Mouse (Mus musculus) Patski (cell line): Measurements from ENCODE around the gene Ryk. TPM values are rescaled to one million over a fixed set of nuclear protein-coding genes. Genes with fewer than 3 reads are reported as not detected.

Source experiments
- ATAC-seq: fragments of 100-300 bp; one replicate; pipeline ENCODE4 v1.8.0; 2021
- CTCF ChIA-PET: fragments of 350-600 bp; sonication (Branson Sonifier 250); formaldehyde crosslinking; loops from one replicate; lab custom pipeline; 2022; ENCODE audit warnings: inconsistent platforms; lab: Charles Lee
- POLR2A ChIA-PET: fragments of 350-600 bp; sonication (Branson Sonifier 250); formaldehyde crosslinking; loops from one replicate; lab custom pipeline; 2022; ENCODE audit warnings: antibody characterized with exemption, inconsistent platforms; lab: Charles Lee
- DNase-seq: peaks from one replicate; pipeline ENCODE4 v3.0.0-alpha.2; 2011; ENCODE audit warnings: low read depth, low spot score
- H3K27me3 ChIP-seq: fragments of 371-371 bp; one replicate; pipeline ENCODE4 v1.5.1; 2021
- CTCF ChIP-seq: fragments of 100-300 bp; IDR thresholded peaks from one replicate; pipeline ENCODE4 v1.5.1; 2021
- in situ Hi-C: fragments of 300-500 bp; cut with MboI; formaldehyde crosslinking; loops from 3 replicates; pipeline ENCODE4 v1.11.1; 2018; ENCODE audit warnings: low pct_unique_long_range_greater_than_20kb, mixed read lengths
- polyA plus RNA-seq: library from polyadenylated mRNA; unstranded; gene quantifications from one replicate; pipeline ENCODE4 v1.2.3, GENCODE M21; 2021

The Ryk gene
- polyA plus RNA-seq, 1 experiment from 2014 or later = 141 TPM

DNA sequence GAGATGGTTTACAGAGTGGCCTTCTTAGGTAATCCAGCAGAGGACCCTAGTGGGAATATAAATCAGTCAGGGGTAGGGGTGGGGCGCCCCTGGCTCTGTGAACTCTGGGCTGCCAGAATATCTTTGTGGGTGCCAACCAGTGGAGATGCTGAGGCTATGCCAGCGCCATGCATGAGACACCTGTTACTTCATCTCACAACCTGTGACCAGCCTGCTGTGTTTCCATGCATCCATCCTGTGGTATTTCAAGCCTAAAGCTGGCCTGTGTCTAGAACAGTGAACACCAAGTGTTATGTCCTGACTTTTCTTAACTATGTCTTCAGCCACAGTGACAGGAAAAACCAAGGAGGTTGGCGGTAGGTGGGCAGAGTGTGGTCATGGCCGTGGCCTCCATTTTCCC, 3.2 kb upstream of the Ryk start:
- POLR2A ChIA-PET = interaction anchor here (0.8 kb wide), 1 partner anchor 12 kb away, joined by 3 read pairs; no protein-coding TSS in a partner anchor
- TF ChIP-seq CTCF = no peak
- DNase-seq (no peak), ATAC-seq (no peak)
- in situ Hi-C loops = no loop called here
- H3K27me3 ChIP-seq = no peaks in the 10 kb centered on the region
- CTCF ChIA-PET = no interaction called here

DNA sequence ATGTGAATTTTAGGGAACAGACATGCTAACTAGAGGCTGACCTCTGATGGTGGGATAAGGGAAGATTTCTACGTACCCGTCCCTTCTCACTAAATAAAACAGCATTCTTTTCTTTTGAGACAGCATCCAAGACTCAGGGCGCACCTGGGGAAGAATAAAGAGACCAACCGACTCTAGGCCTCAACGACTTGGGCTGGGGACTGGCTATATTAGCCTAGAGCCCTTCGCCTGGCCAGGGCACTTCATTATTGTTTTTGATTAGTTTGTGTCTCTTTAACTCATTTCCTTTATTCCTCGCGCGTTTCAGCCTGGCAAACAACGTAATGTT, 339 bp upstream of the Ryk start:
- POLR2A ChIA-PET = interaction anchor here (0.6 to 2.6 kb wide), 4 partner anchors 35 to 174 kb away, joined by 3 to 7 read pairs (median 4); no protein-coding TSS in a partner anchor
- H3K27me3 ChIP-seq = no peaks in the 10 kb centered on the region
- CTCF ChIA-PET = no interaction called here
- no peak for DNase-seq
- TF ChIP-seq CTCF = no peak
- no peak for ATAC-seq
- in situ Hi-C loops = no loop called here

DNA sequence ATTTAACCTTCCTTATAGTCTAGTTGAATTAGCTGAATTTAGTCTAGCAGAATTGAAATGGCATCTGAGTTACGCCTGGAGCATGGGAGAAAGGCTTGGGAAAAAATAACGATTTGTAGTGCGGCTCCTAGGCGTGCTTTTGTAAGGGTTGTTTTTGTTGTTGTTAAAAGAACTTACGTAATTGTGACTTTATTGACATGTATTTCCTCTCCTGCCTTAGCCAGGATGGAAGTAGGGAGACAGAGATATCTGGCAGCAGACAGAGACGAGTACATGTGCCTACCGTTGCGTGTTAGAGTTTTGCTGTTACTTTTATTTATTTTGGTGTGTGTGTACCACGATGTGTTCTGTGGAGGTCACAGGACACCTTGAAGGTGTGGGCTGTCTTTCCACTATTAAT, 1.6 kb downstream of the Ryk start:
- TF ChIP-seq CTCF = no peak
- ATAC-seq (no peak), DNase-seq (no peak)
- in situ Hi-C loops = no loop called here
- ChIA-PET POLR2A (interaction anchor here (0.6 to 1.5 kb wide), 2 partner anchors 26 to 74 kb away, joined by 3 to 11 read pairs; no protein-coding TSS in a partner anchor), CTCF (interaction anchor here (1.3 to 1.7 kb wide), 2 partner anchors 31 to 32 kb away, joined by 3 to 4 read pairs; no protein-coding TSS in a partner anchor)
- H3K27me3 ChIP-seq = no peaks in the 10 kb centered on the region

DNA sequence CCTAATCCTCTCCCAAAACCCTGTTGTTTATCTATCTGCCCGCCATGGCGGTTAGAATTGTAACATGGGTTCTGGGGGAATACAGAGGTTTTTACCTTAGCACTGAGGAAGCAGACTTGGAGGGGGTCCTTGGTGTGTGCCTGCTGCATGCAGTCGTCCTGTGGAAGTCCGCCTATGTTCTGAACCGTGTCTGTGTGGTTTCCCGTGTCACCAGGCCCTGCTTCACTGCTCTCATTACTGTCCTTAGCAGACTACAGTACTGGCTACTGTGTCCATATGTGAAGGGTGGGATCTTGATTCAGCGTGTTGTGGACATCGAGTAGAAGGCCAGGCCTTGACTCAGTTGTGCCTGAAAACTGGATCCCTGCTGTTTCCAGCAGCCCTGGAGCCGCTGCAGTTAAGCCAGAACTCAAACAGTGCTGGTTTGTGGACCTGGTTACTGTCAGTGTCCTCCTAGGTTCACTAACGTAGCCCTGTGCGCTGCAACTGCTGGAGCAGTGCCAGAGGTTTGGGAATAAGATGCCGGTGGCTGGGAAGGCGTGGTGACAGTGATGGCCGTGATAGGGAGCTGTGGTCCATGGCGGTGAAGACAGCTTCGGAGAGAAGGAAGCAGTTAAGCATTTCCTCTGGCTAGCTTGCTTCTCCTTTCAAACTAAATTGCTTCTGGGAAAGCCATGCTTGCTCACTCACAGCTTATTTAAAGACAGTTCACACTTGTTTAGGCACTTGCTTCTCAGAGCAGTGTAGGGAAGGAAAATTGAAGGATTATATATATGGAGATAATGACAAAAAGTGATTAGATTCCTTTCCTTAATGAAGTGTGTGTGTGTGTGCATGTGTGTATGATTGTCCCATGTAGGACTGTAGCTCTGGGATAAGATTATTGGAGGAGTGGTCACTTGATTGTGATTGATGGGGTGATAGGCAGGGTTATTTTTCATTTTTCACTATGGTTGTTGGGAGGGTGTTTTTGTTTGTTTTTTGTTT, 6.4 kb downstream of the Ryk start:
- ChIA-PET POLR2A (interaction anchor here (1.4 kb wide), 1 partner anchor 26 kb away, joined by 3 read pairs; no protein-coding TSS in a partner anchor), CTCF (interaction anchor here (0.9 to 2.6 kb wide), 6 partner anchors 23 to 204 kb away, joined by 3 to 5 read pairs (median 4); no protein-coding TSS in a partner anchor)
- TF ChIP-seq CTCF = no peak
- in situ Hi-C loops = no loop called here
- no peaks in the 10 kb centered on the region for H3K27me3 ChIP-seq
- ATAC-seq = no peak
- no peak for DNase-seq

DNA sequence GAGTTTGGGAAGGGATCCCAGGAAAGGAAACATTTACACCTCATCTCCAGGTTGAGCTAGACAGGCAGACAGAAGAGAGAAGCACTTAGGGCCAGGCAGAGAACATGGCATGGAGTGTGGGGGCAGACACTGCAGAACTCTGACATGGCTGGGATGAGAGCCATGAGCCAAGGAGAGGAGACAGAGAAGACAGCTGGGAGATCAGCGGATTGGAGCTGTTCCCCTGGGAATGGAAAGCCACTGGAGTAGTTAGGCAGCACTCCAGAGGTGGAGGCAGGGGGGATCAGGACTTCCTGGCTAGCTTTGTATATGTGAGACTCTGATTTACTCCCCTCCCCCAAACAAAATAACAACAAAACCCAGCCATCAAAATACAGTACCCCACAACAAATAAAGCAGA, 7.1 kb downstream of the Ryk start:
- POLR2A ChIA-PET = interaction anchor here (1.1 to 1.4 kb wide), 2 partner anchors 26 to 122 kb away, joined by 3 read pairs; no protein-coding TSS in a partner anchor
- TF ChIP-seq CTCF = no peak
- in situ Hi-C loops = no loop called here
- CTCF ChIA-PET = interaction anchor here (0.9 to 2.6 kb wide), 6 partner anchors 22 to 205 kb away, joined by 3 to 5 read pairs (median 4); no protein-coding TSS in a partner anchor
- DNase-seq (no peak), ATAC-seq (peak; percentile 19)
- no peaks in the 10 kb centered on the region for H3K27me3 ChIP-seq

DNA sequence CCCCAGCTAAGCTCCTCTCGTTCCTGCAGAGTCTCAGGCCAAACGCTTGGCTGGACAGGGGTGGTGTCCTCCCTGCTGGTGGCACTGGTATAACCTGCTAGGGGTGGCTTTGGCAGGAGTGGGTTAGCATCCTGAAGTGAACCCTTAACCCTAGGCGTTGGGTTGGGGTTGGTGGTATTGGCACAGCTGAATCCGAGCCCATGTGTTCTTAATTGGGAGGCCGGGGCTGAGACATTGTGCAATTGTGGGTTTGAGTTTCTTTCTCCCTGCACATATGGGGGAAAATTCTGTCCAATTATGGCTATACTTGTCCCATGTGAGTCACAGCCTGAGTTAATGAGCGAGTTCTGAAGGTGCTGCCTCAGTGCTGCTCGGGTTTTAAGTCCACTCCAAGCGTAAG, 7.8 kb downstream of the Ryk start:
- TF ChIP-seq CTCF = no peak
- no peak for DNase-seq
- no peaks in the 10 kb centered on the region for H3K27me3 ChIP-seq
- ChIA-PET POLR2A (interaction anchor here (0.6 to 1.7 kb wide), 3 partner anchors 16 to 1428 kb away, joined by 3 to 4 read pairs (median 4); no protein-coding TSS in a partner anchor), CTCF (interaction anchor here (0.9 to 2.6 kb wide), 6 partner anchors 22 to 206 kb away, joined by 3 to 5 read pairs (median 4); no protein-coding TSS in a partner anchor)
- peak; percentile 76 for ATAC-seq
- in situ Hi-C loops = no loop called here

DNA sequence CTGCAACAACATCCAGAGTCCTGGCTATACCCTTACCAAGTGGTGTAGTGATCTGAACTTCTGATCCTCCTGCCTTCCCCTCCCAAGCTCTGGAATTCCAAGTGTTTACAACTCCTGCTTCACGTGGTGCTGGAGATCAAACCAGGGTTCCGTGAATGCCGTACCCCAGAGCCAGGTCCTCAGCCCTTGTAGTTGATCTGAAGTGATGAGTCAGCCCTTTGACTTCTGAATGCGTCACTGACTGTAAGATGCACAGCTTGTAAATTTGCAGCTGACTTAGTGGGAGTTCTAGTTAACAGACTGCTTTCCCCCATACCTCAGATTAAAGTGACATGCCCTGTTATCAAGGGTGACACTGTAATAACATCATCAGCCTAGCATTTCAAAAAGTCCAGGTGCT, 8.9 kb downstream of the Ryk start:
- DNase-seq (no peak), ATAC-seq (peak; percentile 72)
- POLR2A ChIA-PET = interaction anchor here (0.6 to 1.7 kb wide), 5 partner anchors 8 to 15 kb away, joined by 3 to 4 read pairs (median 3); no protein-coding TSS in a partner anchor
- no peak for TF ChIP-seq CTCF
- in situ Hi-C loops = no loop called here
- no peaks in the 10 kb centered on the region for H3K27me3 ChIP-seq
- CTCF ChIA-PET = interaction anchor here (0.8 to 2.1 kb wide), 4 partner anchors 20 to 211 kb away, joined by 3 to 4 read pairs (median 4); no protein-coding TSS in a partner anchor

DNA sequence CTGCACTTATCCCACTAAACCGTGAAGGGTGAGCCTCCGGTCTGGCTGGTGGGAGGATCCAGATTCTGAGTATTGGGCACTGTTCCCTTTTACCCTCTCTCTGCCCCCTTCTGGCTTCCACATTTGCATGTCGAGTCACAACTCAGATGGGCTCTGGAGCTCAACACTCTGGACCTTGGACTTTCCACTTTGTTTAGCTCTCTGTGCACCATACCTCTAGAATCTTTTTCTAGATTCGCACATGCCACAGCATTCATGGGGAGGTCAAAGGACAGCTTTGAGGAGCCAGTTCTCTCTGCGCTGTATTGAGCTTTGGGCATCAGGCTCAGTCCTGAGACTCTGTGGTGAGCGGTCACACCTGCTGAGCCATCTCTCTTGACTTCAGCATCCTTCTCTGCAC, 11.1 kb downstream of the Ryk start:
- no peak for DNase-seq
- ChIA-PET CTCF (interaction anchor here (0.9 kb wide), 1 partner anchor 13 kb away, joined by 3 read pairs; no protein-coding TSS in a partner anchor), POLR2A (no interaction called here)
- ATAC-seq = no peak
- no peaks in the 10 kb centered on the region for H3K27me3 ChIP-seq
- no peak for TF ChIP-seq CTCF
- in situ Hi-C loops = no loop called here

DNA sequence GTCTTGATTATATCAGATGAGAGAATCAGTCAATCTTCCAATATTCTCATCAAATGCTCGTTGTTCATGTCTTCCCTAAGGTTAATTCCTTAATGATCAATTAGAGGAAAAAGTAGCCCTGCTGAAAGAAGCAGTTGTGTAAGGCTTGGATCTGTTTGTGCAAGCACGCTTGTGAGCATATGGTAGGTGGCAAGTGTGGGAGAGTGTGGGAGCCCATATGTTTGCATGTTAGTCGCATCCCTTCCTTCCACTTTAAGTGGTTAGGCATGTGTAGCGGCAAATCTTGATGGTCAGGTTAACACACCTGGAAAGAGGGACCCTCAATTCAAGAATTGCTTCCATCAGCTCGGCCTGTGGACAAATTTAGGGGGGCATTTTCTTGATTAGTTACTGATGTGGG, 11.6 kb downstream of the Ryk start:
- POLR2A ChIA-PET = no interaction called here
- ATAC-seq (no peak), DNase-seq (no peak)
- TF ChIP-seq CTCF = no peak
- no peaks in the 10 kb centered on the region for H3K27me3 ChIP-seq
- in situ Hi-C loops = no loop called here
- CTCF ChIA-PET = no interaction called here
